Mouse (Mus musculus) G1E-ER4 (cell line): Measurements from ENCODE around the gene Nup210l. TPM values are rescaled to one million over a fixed set of nuclear protein-coding genes. Genes with fewer than 3 reads are reported as not detected.

Experiments used
- GATA1 ChIP-seq: IDR thresholded peaks from one replicate; pipeline ENCODE4 v1.8.0; 2012; ENCODE audit warnings: low read length, inconsistent platforms
- polyA plus RNA-seq: library from polyadenylated mRNA; stranded (reverse); fragments of >175 nt; gene quantifications from 2 replicates; pipeline ENCODE4 v1.2.3, GENCODE M21; 2012

The Nup210l gene
- polyA plus RNA-seq, 1 experiment: not detected

GRCm38 (mm10) chr3:90127881-90128280 lies 23.9 kb downstream of the Nup210l start:
- TF ChIP-seq GATA1: no peak

GRCm38 (mm10) chr3:90132745-90133144 lies 28.8 kb downstream of the Nup210l start:
- no peak for TF ChIP-seq GATA1

- TF ChIP-seq GATA1: no peak
These were observed 29.4 kb downstream of the Nup210l start for GRCm38 (mm10) chr3:90133331-90133730.

GRCm38 (mm10) chr3:90134483-90134882 lies 30.6 kb downstream of the Nup210l start:
- no peak for TF ChIP-seq GATA1

GRCm38 (mm10) chr3:90134993-90135392 lies 31.1 kb downstream of the Nup210l start:
- no peak for TF ChIP-seq GATA1

- TF ChIP-seq GATA1: no peak
These were observed 32.7 kb downstream of the Nup210l start for GRCm38 (mm10) chr3:90136660-90137059.

GRCm38 (mm10) chr3:90137606-90138005 lies 33.7 kb downstream of the Nup210l start:
- TF ChIP-seq GATA1: no peak

- no peak for TF ChIP-seq GATA1
These were observed 36.0 kb downstream of the Nup210l start for GRCm38 (mm10) chr3:90139962-90140361.

GRCm38 (mm10) chr3:90145461-90145860 lies 41.5 kb downstream of the Nup210l start:
- TF ChIP-seq GATA1: no peak

- no peak for TF ChIP-seq GATA1
These were observed 42.7 kb downstream of the Nup210l start for GRCm38 (mm10) chr3:90146651-90147050.

- TF ChIP-seq GATA1: no peak
These were observed 47.3 kb downstream of the Nup210l start for GRCm38 (mm10) chr3:90151086-90151740.

- no peak for TF ChIP-seq GATA1
These were observed 52.1 kb downstream of the Nup210l start for GRCm38 (mm10) chr3:90155996-90156395.

GRCm38 (mm10) chr3:90159757-90160156 lies 55.8 kb downstream of the Nup210l start:
- TF ChIP-seq GATA1: no peak

GRCm38 (mm10) chr3:90161541-90161940 lies 57.6 kb downstream of the Nup210l start:
- TF ChIP-seq GATA1: no peak

GRCm38 (mm10) chr3:90179566-90179965 lies 75.6 kb downstream of the Nup210l start:
- no peak for TF ChIP-seq GATA1

GRCm38 (mm10) chr3:90183581-90183980 lies 79.6 kb downstream of the Nup210l start:
- no peak for TF ChIP-seq GATA1

- TF ChIP-seq GATA1: no peak
These were observed 87.1 kb downstream of the Nup210l start for GRCm38 (mm10) chr3:90190859-90191510.
